ENCODE assay signal across 26 mouse cellular contexts in genomic region chr13:76160587-76160986, GRCm38 (mm10).
DNase-seq lines count a peak whose midpoint lies in the region; ATAC-seq and TF ChIP-seq lines count a peak whose summit lies in the region.
"Had no signal": no experiment of that assay in that cellular context is flagged by ENCODE, and none has a peak within 500 bp of the region (broad histone marks: within the 10 kb centered on the region; RNA-seq: fewer than 3 reads in every experiment).

No protein-coding gene starts in this region.

- H3K4me2 ChIP-seq in kidney, embryonic 16.5 days (replicated peaks; ENCODE audit: low read depth, low read length): no peak overlapping the region
- H3K4me2 ChIP-seq in lung, embryonic 14.5 days: no peak overlapping the region
- no peak overlapping the region for H3K4me2 ChIP-seq in stomach, postnatal 0 days (replicated peaks; ENCODE audit: low read depth)
- H3K4me2 ChIP-seq: embryonic facial prominence, embryonic 12.5 days; heart, embryonic 12.5 days; hindbrain, embryonic 14.5 days; lung, embryonic 15.5 days had no signal

- no peaks in the 10 kb centered on the region for H3K4me1 ChIP-seq in kidney, embryonic 16.5 days (ENCODE audit: insufficient read depth, low read length)
- H3K4me1 ChIP-seq in lung, embryonic 14.5 days (ENCODE audit: insufficient read depth): no peaks in the 10 kb centered on the region
- no peaks in the 10 kb centered on the region for H3K4me1 ChIP-seq in stomach, postnatal 0 days (replicated peaks; ENCODE audit: control insufficient read depth, insufficient read depth)
- no peaks in the 10 kb centered on the region for H3K4me1 ChIP-seq in forebrain, embryonic 10.5 days
- H3K4me1 ChIP-seq: embryonic facial prominence, embryonic 12.5 days; heart, embryonic 12.5 days; lung, embryonic 15.5 days; megakaryocyte, embryonic 14.5 days had no signal

- peak; percentile 11 for DNase-seq in kidney, adult 11 months
- DNase-seq in lung, embryonic 14.5 days: peak; percentile 30
- DNase-seq in lung, postnatal 14 days: no peak
- peak; percentile 10 for DNase-seq in lung, postnatal 10 days
- DNase-seq in stomach, postnatal 0 days (ENCODE audit: low spot score): no peak
- DNase-seq in forebrain, embryonic 10.5 days (ENCODE audit: extremely low spot score, low spot score): no peak
- DNase-seq: adrenal gland, postnatal 10 days; cerebellum, adult 8-10 months; cerebellum, postnatal 25 days; forebrain, postnatal 0 days; heart, adult 2 months; kidney, adult 18-20 months; kidney, postnatal 36 days; layer of hippocampus, postnatal 36 days; left cerebral cortex, postnatal 4 days; liver; midbrain, embryonic 14.5 days; thymus, postnatal 25 days had no signal

- peaks cover 46% of the 10 kb centered on the region for H3K36me3 ChIP-seq in kidney, embryonic 16.5 days (ENCODE audit: insufficient read depth, low read length)
- H3K36me3 ChIP-seq in lung, embryonic 14.5 days (ENCODE audit: insufficient read depth): peaks cover 49% of the 10 kb centered on the region
- peaks cover 7% of the 10 kb centered on the region; the same call in 1 of the 2 replicates for H3K36me3 ChIP-seq in stomach, postnatal 0 days (ENCODE audit: control insufficient read depth, insufficient read depth, low read length)
- peaks cover 84% of the 10 kb centered on the region for H3K36me3 ChIP-seq in forebrain, embryonic 10.5 days (replicated peaks)

- H3K4me3 ChIP-seq in kidney, embryonic 16.5 days (ENCODE audit: low read length): no peak overlapping the region
- H3K4me3 ChIP-seq in lung, embryonic 14.5 days (ENCODE audit: low read depth, low read length): no peak overlapping the region
- H3K4me3 ChIP-seq in stomach, postnatal 0 days (ENCODE audit: low read depth, low read length): no peak overlapping the region
- H3K4me3 ChIP-seq in forebrain, embryonic 10.5 days: no peak overlapping the region
- H3K4me3 ChIP-seq: embryonic facial prominence, embryonic 12.5 days; heart, adult 2 months; heart, embryonic 12.5 days; lung, embryonic 15.5 days; megakaryocyte, embryonic 14.5 days had no signal

- no peak for TF ChIP-seq CTCF in lung, embryonic 14.5 days (IDR thresholded peaks at IDR 0.05; ENCODE audit: low read depth)
- TF ChIP-seq CTCF in stomach, postnatal 0 days (IDR thresholded peaks at IDR 0.05; ENCODE audit: low read depth): no peak

- ATAC-seq in kidney, embryonic 16.5 days (ENCODE audit: low FRiP score, low TSS enrichment): no peak
- ATAC-seq in lung, embryonic 14.5 days (ENCODE audit: insufficient read depth): peak; percentile 71; the same call in 1 of the 2 replicates
- ATAC-seq in stomach, postnatal 0 days (ENCODE audit: low FRiP score, low TSS enrichment): peak; percentile 65; the same call in 1 of the 2 replicates
- ATAC-seq: forebrain, postnatal 0 days had no signal

- 83% methylated on average over 2 of the region's 2 CpGs for WGBS in kidney, embryonic 16.5 days
- 70% methylated on average over 2 of the region's 2 CpGs for WGBS in lung, embryonic 14.5 days
- 59% methylated on average over 2 of the region's 2 CpGs for WGBS in stomach, postnatal 0 days
- WGBS in forebrain, embryonic 10.5 days: 88% methylated on average over 2 of the region's 2 CpGs

- H3K27me3 ChIP-seq in kidney, embryonic 16.5 days (ENCODE audit: insufficient read depth, low read length): no peaks in the 10 kb centered on the region
- no peaks in the 10 kb centered on the region for H3K27me3 ChIP-seq in lung, embryonic 14.5 days (ENCODE audit: insufficient read depth, low read length)
- no peaks in the 10 kb centered on the region for H3K27me3 ChIP-seq in stomach, postnatal 0 days (ENCODE audit: control insufficient read depth, insufficient read depth, low read length)
- no peaks in the 10 kb centered on the region for H3K27me3 ChIP-seq in forebrain, embryonic 10.5 days (ENCODE audit: poor library complexity, severe bottlenecking)
- H3K27me3 ChIP-seq: embryonic facial prominence, embryonic 12.5 days; heart, embryonic 12.5 days; lung, embryonic 15.5 days; megakaryocyte, embryonic 14.5 days had no signal

- TF ChIP-seq EP300 in stomach, postnatal 0 days (optimal IDR thresholded peaks at IDR 0.05): no peak

- H3K9ac ChIP-seq in kidney, embryonic 16.5 days (replicated peaks; ENCODE audit: low read length): no peak overlapping the region
- H3K9ac ChIP-seq in lung, embryonic 14.5 days: no peak overlapping the region
- H3K9ac ChIP-seq in stomach, postnatal 0 days (ENCODE audit: low read length): no peak overlapping the region
- H3K9ac ChIP-seq: embryonic facial prominence, embryonic 12.5 days; forebrain, postnatal 0 days; heart, embryonic 12.5 days; hindbrain, embryonic 14.5 days; liver, embryonic 14.5 days; lung, embryonic 15.5 days had no signal

- peaks cover 6% of the 10 kb centered on the region; the same call in 1 of the 2 replicates for H3K9me3 ChIP-seq in kidney, embryonic 16.5 days (ENCODE audit: low read length)
- no peaks in the 10 kb centered on the region for H3K9me3 ChIP-seq in lung, embryonic 14.5 days (ENCODE audit: low read depth, low read length)
- no peaks in the 10 kb centered on the region for H3K9me3 ChIP-seq in stomach, postnatal 0 days (ENCODE audit: control insufficient read depth, low read length)
- no peaks in the 10 kb centered on the region for H3K9me3 ChIP-seq in forebrain, embryonic 10.5 days
- H3K9me3 ChIP-seq: embryonic facial prominence, embryonic 12.5 days; G1E; heart, embryonic 12.5 days; lung, embryonic 15.5 days; megakaryocyte, embryonic 14.5 days had no signal

- no peak overlapping the region for H3K27ac ChIP-seq in kidney, embryonic 16.5 days (ENCODE audit: low read length)
- H3K27ac ChIP-seq in lung, embryonic 14.5 days (ENCODE audit: low read depth): no peak overlapping the region
- 0 out of 2 replicates have a peak overlapping the region, but pooled peaks have one; percentile 24 for H3K27ac ChIP-seq in stomach, postnatal 0 days (replicated peaks)
- H3K27ac ChIP-seq in forebrain, embryonic 10.5 days: no peak overlapping the region
- H3K27ac ChIP-seq: embryonic facial prominence, embryonic 12.5 days; heart, adult 2 months; hindbrain, embryonic 14.5 days; liver, embryonic 14.5 days; lung, embryonic 15.5 days had no signal

Comparison
In these comparisons a context has a peak if more than half of its experiments do, and no peak if none do; other contexts are left out.
1. DNase-seq: peak in kidney, adult 11 months (single experiment), lung, embryonic 14.5 days (single experiment) and lung, postnatal 10 days (single experiment); none in lung, postnatal 14 days (single experiment), stomach, postnatal 0 days (single experiment) and forebrain, embryonic 10.5 days (single experiment).